Mouse (Mus musculus) heart, embryonic 11.5 days (tissue): ENCODE results near the gene Snx14. TPM values are rescaled to one million over a fixed set of nuclear protein-coding genes. Genes with fewer than 3 reads are reported as not detected.
"Not testable (repeated sequence)": the region's sequence is repeated elsewhere in the genome, so short reads cannot be mapped to it uniquely, and the experiment has no call there.

Source experiments
- ATAC-seq: fragments of 200-750 bp; cut with Nextera tagmentation; replicated peaks from 2 replicates; pipeline ENCODE4 v1.8.0; 2017; ENCODE audit warnings: moderate library complexity; ENCODE audit not compliant: insufficient number of reproducible peaks, low FRiP score, low TSS enrichment
- H3K27ac ChIP-seq: fragments of 300-500 bp; sonication (generic); 2 replicates; pipeline ENCODE4 v1.5.1; 2014; ENCODE audit warnings: mild to moderate bottlenecking, low read depth, low read length
- H3K27me3 ChIP-seq: fragments of 300-500 bp; sonication (generic); 2 replicates; pipeline ENCODE4 v1.6.1; 2014; ENCODE audit warnings: mild to moderate bottlenecking, low read length, mixed read lengths; ENCODE audit not compliant: control insufficient read depth, insufficient read depth
- H3K36me3 ChIP-seq: fragments of 300-500 bp; sonication (generic); 2 replicates; pipeline ENCODE4 v1.6.1; 2014; ENCODE audit warnings: mild to moderate bottlenecking, low read length, moderate library complexity, mixed read lengths; ENCODE audit not compliant: control insufficient read depth, insufficient read depth
- H3K4me1 ChIP-seq: fragments of 300-500 bp; sonication (generic); 2 replicates; pipeline ENCODE4 v1.6.1; 2014; ENCODE audit warnings: low read length; ENCODE audit not compliant: control insufficient read depth, insufficient read depth
- H3K4me2 ChIP-seq: fragments of 300-500 bp; sonication (generic); 2 replicates; pipeline ENCODE4 v1.6.1; 2014; ENCODE audit warnings: mild to moderate bottlenecking, moderate library complexity
- H3K4me3 ChIP-seq: fragments of 300-500 bp; sonication (generic); 2 replicates; pipeline ENCODE4 v1.5.1; 2014; ENCODE audit warnings: low read depth, low read length
- H3K9ac ChIP-seq: fragments of 300-500 bp; sonication (generic); 2 replicates; pipeline ENCODE4 v1.6.1; 2014; ENCODE audit warnings: mild to moderate bottlenecking, low read depth, low read length, moderate library complexity
- H3K9me3 ChIP-seq: fragments of 300-500 bp; sonication (generic); replicated peaks from 2 replicates; pipeline ENCODE4 v1.6.1; 2016; ENCODE audit warnings: low read length; ENCODE audit not compliant: control insufficient read depth
- WGBS: fragments of 180-500 bp; shearing (Covaris S2); extraction: QIAGEN DNeasy Blood & Tissue Kit; methylation state at CpG from one replicate; pipeline ENCODE4 v1.1.7; 2014; ENCODE audit not compliant: insufficient replicate concordance; 5-methylcytosine and 5-hydroxymethylcytosine counted together
- polyA plus RNA-seq: library from polyadenylated mRNA; unstranded; fragments of >200 nt; fragmentation: Nextera tagmentation; extraction: Ambion mirVana; gene quantifications from 2 replicates; pipeline ENCODE4 v1.2.1, GENCODE M21; 2014

The Snx14 gene
- 28.3 and 28.9 TPM in 2 replicates for polyA plus RNA-seq

DNA sequence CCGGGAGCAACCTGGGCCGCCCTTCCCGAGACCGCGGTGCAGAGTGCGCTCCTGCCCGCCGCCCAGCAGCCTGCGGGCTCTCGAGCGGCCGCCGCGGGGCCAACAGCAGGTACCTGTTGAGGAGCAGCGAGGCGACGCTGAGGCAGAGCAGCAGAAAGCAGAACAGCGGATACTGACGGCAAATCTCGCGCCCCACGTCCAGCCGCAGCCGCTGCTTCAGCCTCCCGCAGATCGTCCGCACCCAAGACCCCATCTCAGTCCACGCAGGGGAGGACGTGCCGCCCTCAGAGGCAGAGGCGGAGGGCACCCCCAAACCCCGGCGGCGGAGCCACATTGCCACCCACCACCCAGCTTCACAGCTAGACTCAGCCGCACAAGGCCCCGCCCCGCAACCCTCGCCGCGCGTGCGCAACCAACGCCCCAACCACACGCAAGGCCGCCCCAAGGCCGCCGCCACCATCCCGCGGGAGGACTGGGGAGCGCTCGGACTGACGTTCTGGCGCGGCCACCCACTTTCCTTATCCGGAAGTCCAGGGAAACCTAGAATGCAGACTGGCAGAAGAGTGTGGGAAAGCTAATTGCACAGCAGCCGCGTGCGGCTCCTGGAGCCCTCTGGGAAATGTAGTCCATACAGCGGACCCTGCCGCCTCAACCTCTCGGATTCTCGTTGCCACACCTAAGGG is at the start of gene Snx14:
Snx14 (minus strand) TSS at position 404 of the 683 bp plus-strand sequence.
- Histone ChIP-seq H3K9ac (peak within 1 kb of the TSS; percentile 90), H3K4me1 (peaks cover 4% of the 10 kb centered on the region; the same call in 1 of the 2 replicates), H3K27ac (peak within 1 kb of the TSS; percentile 92), H3K36me3 (0 out of 2 replicates have a peak, but pooled peaks cover 2% of the 10 kb centered on the region), H3K9me3 (no peaks in the 10 kb centered on the region), H3K27me3 (no peaks in the 10 kb centered on the region), H3K4me3 (peak within 1 kb of the TSS; percentile 83), H3K4me2 (peak within 1 kb of the TSS; percentile 85)
- peak; percentile 97 for ATAC-seq
- WGBS: under 1% methylated on average over 62 of the region's 62 CpGs

DNA sequence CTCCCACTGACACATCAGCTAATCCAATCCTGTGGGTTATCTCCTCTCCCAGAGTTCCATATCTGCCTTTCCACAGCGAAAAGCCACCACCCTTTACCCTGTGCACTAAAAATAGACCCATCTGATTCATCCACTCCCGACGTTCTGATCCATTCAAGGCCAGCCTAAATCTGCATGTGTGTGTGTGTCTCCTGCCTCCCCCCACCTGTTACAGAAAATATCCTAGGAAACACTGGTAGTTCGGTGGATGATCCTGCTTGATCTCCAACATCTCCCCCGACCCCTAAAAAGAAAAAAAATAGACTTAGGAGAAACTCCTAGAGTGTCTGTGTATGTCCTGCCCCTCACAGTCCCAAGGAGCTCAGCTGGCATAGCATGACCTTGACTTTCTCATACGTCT is 45.8 kb upstream of the Snx14 start:
- H3K9ac ChIP-seq: peak overlapping the region; percentile 31
- H3K4me3 ChIP-seq: no peak overlapping the region; the same call in 1 of the 2 replicates
- peaks cover 12% of the 10 kb centered on the region for H3K4me1 ChIP-seq
- no peaks in the 10 kb centered on the region for H3K36me3 ChIP-seq
- 25% methylated on average over 6 of the region's 6 CpGs for WGBS
- H3K27me3 ChIP-seq: no peaks in the 10 kb centered on the region
- ATAC-seq: no peak
- H3K27ac ChIP-seq: peak overlapping the region; percentile 99
- no peaks in the 10 kb centered on the region for H3K9me3 ChIP-seq
- peak overlapping the region; percentile 75 for H3K4me2 ChIP-seq

DNA sequence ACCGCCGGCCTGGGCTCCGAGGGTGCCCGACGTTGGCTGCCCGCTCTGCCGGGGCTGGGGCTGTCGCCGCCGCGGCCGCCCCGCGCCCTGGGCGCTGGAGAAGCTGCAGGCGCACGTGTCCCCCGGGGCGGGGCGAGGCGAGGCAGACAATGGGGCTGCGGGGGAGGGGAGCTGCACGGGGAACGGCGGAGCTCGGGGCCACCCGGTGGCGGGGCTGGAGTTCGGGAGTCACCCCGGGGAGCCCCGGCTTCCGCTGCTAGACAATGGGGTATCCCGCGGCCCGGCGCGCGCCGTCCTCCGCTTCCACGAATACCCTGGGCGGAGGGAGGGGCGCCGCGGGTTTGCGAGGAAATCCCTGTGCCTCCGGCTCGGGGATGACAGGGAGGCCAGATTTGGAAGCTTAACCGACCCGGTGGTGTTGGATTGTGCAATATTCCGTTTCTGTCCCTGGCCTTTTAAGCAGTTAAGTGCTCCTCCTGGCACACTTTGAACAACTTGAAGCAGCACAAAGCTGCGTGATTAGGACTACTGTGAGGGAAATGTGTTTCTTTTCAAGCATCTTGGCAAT is 44.2 kb upstream of the Snx14 start:
- H3K4me1 ChIP-seq: peaks cover 12% of the 10 kb centered on the region
- no peaks in the 10 kb centered on the region for H3K9me3 ChIP-seq
- ATAC-seq: no peak

DNA sequence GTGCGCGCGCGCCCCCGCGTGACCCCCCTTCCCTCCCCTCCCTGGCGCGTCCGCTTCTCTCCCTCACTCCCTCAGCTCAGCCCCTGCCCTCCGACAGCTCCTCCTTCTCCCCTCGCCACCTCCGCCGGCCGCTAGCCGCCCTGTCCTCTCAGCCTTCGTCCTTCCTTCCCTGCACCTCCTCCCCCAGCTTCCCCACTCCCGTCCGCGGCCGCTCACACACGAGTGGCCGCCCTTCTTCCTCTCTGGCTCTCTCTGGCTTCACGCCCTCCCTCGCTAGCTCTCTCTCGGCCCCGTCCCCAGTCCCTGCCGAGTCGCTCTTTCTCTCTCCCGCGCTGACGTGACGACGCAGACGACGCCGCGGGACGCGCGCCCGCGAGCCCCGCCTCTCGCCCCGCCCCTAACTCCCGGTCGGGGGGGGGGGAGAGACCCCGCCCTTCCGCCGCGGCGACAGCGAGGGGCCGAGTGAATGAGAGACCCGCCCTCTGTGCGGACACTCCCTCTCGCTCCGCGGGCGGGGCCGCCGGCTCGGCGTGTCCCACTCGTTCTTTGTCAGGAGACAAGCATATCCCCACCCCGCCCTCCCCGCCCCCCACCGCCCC is 43.6 kb upstream of the Snx14 start, which contains the start of gene Syncrip:
Syncrip (minus strand) TSS at position 345 of the 599 bp plus-strand sequence.
- H3K9me3 ChIP-seq, H3K27me3 ChIP-seq, H3K36me3 ChIP-seq: not testable (repeated sequence)
- under 1% methylated on average over 46 of the region's 68 CpGs for WGBS
- H3K4me2 ChIP-seq: peak within 1 kb of the TSS; percentile 90
- peaks cover 12% of the 10 kb centered on the region for H3K4me1 ChIP-seq
- H3K9ac ChIP-seq: peak within 1 kb of the TSS; percentile 99
- peak within 1 kb of the TSS; percentile 99 for H3K27ac ChIP-seq
- peak; percentile 95 for ATAC-seq
- H3K4me3 ChIP-seq: peak within 1 kb of the TSS; percentile 99

More for the DNA sequence above, 44.2 kb upstream of the Snx14 start:
- Histone ChIP-seq H3K9ac (peak overlapping the region; percentile 94), H3K27ac (peak overlapping the region; percentile 99), H3K4me3 (peak overlapping the region; percentile 99), H3K36me3 (no peaks in the 10 kb centered on the region), H3K27me3 (no peaks in the 10 kb centered on the region), H3K4me2 (peak overlapping the region; percentile 75)
- 0% methylated on average over 47 of the region's 52 CpGs for WGBS

DNA sequence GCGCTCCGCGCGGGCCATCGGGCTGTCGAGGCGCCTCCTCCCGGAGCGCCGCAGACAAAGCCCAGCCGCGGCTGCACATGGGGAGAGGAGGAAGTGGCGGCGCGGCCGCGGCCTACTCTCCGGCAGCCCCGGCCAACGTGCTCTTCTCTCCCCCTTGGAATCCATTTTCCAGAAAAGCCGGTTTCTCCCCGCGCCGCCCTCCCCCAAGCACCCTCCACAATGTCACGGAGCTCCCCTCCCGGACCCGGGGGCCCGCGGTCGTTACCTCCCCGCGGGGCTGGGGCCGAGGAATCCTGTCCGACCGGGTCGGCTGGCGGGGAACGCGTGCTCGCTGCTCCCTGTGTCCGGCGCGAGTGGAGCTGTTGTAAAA is 43.0 kb upstream of the Snx14 start:
- Histone ChIP-seq H3K4me3 (peak overlapping the region; percentile 99), H3K9me3 (no peaks in the 10 kb centered on the region), H3K27me3 (no peaks in the 10 kb centered on the region), H3K4me2 (peak overlapping the region; percentile 90), H3K9ac (peak overlapping the region; percentile 99), H3K4me1 (peaks cover 12% of the 10 kb centered on the region), H3K27ac (peak overlapping the region; percentile 99), H3K36me3 (peaks cover 2% of the 10 kb centered on the region; the same call in 1 of the 2 replicates)
- 0% methylated on average over 28 of the region's 43 CpGs for WGBS
- no peak for ATAC-seq

DNA sequence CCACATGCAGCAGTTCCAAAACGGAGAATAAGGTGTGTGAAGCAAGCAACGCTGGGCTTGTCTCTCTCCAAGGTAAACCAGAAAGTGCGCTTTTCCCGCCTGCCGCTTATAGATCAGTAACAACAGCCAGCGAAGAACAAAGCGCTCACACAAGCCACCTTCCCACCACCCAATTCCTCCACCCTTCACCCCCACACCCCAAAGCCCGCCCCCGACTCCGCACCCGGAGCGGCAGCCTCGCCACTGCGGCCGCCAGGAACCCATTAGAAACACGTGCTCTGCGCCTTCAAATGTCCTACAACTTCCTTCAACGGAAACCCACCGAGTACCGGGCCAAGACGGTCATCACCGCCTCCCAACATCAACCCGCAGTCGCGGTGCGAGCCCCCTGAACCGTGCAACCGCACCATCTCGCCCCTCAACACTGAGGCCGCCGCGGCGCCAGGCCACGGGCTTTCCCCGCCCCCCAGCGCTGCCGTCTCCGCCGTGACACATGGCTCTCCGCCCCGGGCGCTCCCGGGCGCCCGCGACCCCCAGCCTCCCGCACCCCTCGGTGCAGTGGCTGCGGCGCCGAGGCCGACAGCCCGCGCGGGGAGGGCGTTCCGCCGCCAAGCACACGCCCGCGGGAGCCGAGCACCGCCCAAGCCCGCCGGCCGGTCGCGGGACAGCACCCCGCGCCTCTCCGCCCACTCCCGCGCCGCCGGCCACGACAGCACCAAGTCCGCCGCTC is 42.5 kb upstream of the Snx14 start:
- Histone ChIP-seq H3K27me3 (no peaks in the 10 kb centered on the region), H3K36me3 (peaks cover 4% of the 10 kb centered on the region; the same call in 1 of the 2 replicates), H3K9ac (peak overlapping the region; percentile 99), H3K4me3 (peak overlapping the region; percentile 99), H3K27ac (peak overlapping the region; percentile 99), H3K4me1 (peaks cover 12% of the 10 kb centered on the region), H3K9me3 (no peaks in the 10 kb centered on the region), H3K4me2 (peak overlapping the region; percentile 90)
- 1% methylated on average over 63 of the region's 78 CpGs for WGBS
- ATAC-seq: no peak

DNA sequence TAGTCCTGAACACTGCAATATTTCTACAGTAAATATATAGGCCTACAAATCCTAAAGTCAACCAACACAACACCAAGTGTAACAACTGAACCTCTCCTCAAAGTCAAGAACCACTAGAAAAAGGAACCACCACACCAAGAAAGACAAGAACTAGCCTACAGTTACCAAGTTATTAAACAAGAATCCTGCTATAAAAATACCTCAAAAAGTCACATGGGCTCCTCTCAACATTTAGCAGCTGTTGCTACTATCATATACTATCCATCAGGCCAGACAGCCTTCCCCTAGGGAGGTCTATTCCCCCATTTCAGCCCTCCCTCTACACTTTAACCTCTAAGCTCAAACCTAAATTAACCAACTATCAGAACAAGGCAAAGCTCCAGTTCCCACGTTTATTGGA is 41.4 kb upstream of the Snx14 start:
- no peaks in the 10 kb centered on the region for H3K27me3 ChIP-seq
- H3K9me3 ChIP-seq: no peaks in the 10 kb centered on the region
- peaks cover 7% of the 10 kb centered on the region for H3K36me3 ChIP-seq
- peaks cover 12% of the 10 kb centered on the region for H3K4me1 ChIP-seq
- H3K9ac ChIP-seq: peak overlapping the region; percentile 52; the same call in 1 of the 2 replicates
- peak overlapping the region; percentile 90 for H3K4me2 ChIP-seq
- H3K27ac ChIP-seq: no peak overlapping the region
- H3K4me3 ChIP-seq: peak overlapping the region; percentile 99
- ATAC-seq: no peak
- 9% methylated on average over 1 of the region's 1 CpGs for WGBS

DNA sequence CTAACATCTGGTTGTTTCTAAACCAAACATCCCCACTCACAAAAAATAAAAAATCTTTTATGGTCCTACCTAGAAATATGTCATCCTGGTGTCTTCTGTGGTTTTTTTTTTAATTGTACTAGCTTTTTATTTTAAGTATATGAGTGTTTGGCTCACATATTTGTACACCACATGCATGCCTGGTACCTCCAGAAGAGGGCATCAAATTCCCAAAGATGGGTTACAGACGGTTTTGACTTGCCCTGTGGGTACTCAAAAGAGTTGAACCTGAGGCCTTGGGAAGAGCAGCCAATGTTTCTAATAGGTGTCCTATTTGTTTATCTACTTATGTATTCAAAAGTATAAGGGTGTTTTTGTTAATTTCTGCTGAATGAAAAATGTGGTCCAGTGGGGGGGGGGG is 37.4 kb upstream of the Snx14 start:
- WGBS: 56% methylated on average over 1 of the region's 1 CpGs
- Histone ChIP-seq H3K9ac (no peak overlapping the region), H3K4me1 (peaks cover 5% of the 10 kb centered on the region), H3K27ac (no peak overlapping the region), H3K9me3 (no peaks in the 10 kb centered on the region), H3K36me3 (peaks cover 26% of the 10 kb centered on the region), H3K4me3 (no peak overlapping the region), H3K27me3 (no peaks in the 10 kb centered on the region), H3K4me2 (no peak overlapping the region)
- ATAC-seq: no peak
